Mouse (Mus musculus): ENCODE measurements around the gene Rnf152.

Rnf152 gene

DNA sequence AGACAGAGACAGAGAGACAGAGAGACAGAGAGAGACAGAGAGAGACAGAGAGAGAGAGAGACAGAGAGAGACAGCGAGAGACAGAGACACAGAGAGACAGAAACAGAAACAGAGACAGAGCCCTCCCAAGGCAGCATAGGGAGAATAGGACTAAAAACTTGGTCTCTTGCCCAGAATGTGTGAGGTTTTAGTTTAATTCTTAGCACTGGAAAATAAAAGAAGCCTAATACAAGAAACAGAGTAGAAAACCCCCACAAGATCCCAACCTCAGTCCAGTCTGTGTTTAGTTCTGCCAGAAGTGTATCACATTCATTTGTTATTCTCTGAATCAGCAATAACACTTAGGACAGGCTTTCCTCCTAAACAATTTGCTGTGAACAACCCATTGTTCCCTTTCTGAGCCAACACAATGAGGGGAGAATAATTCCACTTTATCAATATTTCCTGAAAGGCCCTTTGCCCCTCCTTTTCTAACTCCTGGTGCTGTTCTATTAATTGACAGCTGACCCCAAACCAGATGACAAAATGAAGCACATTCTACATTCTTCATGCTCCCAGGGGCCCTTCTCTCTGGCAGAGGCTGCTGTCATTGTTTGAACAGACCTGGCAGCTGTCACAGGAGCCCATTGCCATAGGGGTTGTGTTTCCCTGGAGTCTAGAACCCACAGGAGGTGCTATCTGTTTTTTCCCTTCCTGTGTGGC is 44.5 kb downstream of the Rnf152 start:
- DNase-seq = no peak

DNA sequence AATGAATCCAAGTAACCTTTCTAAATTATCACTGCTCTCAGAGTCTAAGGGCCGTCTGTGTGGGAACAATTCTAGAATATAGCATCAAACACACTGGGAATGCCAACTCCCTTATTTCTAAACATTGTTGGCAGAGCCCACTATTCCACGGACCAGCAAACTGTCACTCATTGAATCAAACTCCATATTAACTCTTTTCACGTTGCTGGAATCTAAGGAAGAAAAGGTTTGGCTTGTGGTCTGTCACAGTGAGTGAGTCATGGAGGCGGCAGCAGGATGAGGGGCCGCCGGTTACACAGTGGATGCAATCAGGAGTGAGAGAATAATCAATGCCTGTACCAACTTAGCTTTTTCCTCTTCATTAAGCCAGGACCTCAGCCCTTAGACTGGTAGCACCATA is 54.3 kb downstream of the Rnf152 start:
- DNase-seq = no peak

DNA sequence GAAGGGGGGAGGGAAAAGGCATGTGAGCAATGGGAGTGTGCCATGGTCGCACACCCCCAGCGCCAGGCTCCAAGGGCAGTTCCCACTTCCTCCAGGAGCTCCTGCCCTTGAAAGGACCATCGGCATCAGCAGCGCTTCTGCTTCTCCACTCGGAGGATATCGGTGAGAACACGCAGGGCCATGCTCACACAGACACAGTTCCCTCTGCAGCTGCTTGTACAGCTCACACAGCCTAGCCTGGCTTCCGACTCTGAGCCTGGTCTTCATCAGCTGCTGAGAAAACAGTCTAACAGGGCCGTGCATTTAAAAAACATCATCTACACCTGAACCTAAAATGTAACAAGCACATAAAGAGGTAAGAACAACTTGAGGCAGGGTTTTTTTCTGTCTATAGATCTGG is 54.7 kb downstream of the Rnf152 start:
- DNase-seq = no peak

DNA sequence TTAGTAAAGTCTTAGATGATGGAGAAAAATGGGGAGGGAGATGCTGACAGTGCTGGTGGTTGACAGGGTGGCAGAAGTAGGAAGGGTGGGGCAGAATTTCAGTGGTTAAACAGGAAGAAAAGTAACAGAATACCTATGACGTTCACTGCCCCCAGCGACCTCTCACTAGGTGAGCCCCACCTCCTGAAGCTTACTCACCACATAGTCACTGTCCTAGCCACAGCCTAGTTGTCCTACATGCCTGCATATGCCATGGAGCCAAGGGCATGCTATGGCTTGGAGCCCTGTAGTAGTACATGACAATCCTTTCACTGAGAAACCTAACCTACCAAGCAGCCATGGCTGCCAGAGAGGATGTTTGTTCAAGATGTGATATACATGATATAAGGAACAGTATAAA is 64.7 kb downstream of the Rnf152 start:
- no peak for DNase-seq

DNA sequence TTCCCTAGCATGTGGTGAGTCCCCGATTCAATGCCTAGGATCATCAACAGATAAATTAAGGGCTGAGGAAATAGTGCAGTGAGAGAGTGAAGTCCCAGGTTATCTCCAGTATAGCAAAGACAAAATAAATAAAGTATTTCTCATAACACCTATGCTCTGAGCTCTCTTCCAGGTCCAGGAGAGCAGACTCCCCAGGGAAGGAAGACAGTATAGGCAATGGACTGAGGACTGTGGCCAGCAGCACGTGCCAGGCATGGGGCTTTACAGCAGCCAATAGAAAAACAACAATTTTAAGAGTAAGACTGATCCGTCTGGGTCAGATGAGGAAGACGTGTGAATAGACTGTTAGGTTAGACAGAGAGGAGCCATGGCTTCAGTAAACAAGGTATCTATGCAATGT is 69.0 kb downstream of the Rnf152 start:
- DNase-seq = no peak

DNA sequence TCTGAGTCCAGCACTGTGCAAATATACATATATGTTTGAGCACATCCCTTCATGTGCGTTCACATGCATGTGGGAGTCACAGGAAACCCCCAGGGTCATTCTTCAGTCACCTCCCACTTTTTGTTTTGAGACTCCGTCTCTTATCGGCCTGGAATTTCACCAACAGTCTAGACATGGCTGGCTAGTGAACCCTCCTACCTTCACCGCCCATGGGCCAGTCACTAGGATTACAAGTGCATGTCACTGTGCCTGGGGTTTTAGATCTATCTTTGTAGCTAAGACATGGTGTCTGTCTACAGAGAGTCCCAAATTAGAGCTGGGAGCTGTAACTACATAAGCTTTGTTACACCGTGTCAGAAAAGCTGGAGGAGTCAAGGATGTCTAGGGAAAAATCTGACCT is 69.6 kb downstream of the Rnf152 start:
- DNase-seq = no peak

DNA sequence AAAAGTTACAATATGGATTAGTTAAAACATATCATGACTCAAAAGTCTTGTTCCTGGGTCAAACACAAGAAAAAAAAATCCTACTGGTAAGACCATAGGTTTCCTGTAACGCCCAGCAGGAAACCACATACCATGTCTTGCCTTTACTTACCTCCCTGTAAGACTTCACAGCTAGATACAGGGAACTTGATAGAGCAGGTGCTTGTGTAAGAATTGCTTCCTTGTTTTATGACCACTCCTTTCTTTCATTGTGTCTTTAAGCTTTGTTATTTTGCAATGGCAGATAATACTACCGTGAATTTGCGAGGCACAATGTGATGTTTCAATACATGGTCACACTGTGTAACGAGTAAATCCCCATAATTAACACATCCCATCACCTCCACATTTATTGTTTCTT is 71.5 kb downstream of the Rnf152 start:
- DNase-seq = no peak

DNA sequence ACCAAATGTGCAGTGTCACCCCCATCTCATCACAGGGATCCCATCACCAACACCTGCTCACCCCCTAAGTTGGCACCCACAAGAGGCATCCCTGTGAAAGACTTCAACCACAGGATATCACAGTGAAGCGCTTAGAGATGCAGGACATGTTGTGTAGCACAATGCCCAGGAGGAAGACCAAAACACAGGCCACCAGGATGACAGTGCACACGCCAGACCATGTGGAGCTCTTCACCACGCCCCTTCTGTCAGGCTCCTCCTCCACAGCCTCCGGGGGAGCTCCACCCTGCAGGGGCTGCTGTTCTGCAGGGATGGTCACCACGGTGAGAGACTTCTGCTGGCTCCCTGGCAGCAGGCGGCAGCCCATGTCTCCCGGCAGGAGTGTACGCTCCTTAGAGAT is 72.4 kb downstream of the Rnf152 start:
- no peak for DNase-seq

DNA sequence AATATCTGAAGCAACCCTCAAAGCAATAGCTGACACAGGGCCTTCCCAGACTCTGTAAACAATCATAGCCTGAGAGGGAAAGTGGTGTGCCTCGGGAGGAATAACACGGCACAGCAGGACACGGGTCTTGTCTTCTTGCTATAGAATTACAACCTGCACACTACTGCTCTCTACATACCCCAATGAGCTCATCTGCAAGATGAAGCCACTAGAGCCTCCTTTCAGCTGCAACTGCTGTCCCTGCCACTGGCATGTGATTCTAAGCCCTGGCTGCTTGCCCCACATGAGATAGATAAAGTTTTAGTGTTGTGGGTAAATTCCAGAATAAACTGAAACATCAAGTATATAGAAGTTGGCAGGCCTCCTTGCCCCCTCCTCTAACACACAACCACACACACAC is 75.2 kb downstream of the Rnf152 start:
- DNase-seq = no peak

DNA sequence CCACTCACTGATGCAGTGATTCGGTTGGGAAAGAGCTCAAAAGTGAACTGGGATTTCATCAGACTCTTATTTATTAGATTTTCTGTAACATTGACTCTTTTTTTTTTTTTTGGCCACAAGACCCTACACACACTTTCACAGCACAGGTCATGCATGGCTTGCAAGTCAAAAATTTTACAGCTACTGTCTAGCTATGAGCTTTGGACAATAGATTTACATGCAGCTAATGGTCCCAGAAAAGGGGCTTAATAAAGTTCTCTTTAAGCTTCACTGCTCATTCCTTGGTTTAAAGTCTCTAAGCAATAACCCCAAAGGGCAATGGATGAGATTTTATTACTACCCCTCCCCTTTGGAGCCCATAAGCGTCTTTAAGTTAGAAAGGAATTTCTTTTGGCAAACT is 76.3 kb downstream of the Rnf152 start:
- DNase-seq = no peak

DNA sequence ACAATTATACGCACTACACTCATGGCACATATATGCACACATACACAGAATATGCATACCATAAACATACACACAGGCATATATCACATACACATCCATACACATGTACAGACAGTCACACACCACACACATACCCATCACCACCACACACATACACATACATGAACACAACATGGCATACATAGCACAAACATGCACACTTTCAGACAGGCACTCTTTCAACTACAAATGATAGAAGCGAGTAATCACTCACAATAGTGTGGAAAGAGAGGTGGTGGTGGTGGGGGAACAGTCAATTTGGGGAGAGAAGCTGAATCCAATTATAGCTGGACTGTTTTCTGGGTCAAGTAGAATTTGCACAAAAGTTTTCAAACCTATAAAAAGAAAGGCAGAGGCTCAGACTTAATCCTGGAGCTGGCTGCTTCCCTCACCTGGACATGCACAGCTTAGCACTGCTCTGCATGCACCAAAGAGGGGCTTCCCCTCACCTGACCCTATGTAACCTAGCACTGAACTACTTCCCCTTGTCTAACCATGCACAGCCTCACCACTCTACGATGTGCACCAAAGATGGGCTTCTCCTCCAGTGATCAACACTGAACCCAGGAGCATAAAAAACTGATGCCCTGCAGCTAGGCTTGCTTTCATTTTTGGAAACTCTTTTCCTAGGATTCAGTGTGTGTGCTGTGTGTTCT is 81.9 kb downstream of the Rnf152 start:
- no peak for DNase-seq

DNA sequence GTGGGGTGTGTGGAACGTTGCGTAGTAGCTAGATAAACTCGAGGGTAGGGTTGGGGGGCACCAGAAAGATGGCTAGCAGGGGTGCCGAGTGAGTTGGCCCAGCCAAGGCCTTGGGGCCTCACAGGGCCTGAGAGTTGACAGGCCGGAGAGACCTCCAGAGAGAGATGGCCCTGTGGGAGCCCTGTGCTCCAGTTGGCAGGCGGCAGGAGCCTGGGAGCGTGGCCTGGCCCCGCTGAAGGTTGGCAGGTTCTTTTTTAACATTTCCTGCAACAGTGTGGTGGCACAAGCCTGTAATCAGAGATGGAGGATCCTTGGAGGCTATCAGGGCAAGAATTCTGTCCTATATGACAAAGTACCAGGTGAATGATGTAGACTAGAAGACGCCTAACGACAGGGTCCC is 85.4 kb downstream of the Rnf152 start:
- DNase-seq = no peak

DNA sequence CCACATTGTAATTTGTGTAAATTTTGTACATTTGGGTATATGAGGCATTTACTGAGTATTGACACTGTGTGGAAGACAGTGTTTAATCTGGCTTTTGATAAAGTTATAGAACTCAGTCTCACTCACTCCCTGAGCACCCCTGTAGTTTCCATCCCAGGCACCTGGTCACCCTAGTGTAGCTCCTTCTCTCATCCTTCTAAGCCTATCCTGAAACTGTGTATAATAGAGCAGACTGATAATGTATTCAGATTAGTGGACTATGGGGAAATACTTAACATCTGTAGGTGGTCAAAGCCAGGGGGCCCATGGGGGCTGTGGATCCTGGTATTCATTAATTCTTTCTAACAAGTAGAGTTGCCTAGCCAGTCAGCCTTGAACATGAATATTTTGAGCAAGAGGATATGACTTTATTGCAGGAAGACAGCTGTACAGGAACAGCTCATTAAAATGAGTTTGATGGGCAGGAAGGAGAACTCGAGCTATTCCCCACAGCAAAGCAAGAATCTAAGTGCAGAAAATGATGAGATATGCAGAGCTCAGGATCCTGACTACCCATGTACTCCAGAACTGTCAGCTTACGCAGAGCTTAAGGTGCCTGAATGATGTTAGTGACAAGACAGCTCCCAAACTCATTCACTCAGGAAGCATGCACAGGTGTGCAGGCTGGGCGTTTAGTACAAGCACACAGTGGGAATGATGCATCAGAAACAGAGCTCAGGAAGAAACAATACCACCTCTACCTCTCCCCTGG is 93.1 kb downstream of the Rnf152 start:
- no peak for DNase-seq

DNA sequence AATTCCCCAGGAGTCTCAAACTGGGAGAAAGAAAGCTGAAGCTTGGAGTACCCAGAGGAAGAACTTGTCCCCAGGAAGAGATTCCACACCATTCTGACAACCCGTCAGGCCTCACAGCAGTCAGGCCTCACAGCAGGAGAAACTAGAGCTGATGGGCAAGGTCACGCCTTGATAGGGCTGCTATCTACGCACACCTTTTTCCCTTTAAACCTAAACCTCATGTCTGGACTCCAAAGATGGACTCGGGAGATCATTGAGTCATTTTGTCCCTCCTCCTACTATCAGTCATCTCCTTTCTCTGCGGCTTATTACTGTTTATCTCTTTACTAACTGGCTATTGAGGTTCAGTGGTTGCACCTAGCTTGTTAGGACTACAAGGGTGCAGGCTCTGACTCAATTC is 96.3 kb downstream of the Rnf152 start:
- no peak for DNase-seq

DNA sequence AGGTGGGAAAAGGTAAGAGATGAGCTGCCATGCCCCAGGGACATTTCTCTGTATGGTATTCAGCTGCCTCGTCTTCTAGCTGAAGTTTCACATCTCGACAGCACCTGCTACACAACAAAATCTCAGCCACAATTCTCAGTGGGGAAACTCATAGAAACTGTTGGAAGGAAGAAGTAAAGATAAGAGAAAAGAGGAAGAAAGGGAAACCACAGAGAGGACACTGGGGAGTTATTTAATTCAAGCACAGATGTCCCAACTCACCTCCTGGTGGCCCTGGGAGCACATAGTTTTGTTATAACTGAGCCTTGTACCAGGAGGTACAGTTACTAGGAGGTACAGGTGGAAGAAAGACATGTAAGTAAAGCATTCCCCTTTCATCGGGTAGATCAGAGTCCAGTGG is 99.3 kb downstream of the Rnf152 start:
- DNase-seq = no peak

DNA sequence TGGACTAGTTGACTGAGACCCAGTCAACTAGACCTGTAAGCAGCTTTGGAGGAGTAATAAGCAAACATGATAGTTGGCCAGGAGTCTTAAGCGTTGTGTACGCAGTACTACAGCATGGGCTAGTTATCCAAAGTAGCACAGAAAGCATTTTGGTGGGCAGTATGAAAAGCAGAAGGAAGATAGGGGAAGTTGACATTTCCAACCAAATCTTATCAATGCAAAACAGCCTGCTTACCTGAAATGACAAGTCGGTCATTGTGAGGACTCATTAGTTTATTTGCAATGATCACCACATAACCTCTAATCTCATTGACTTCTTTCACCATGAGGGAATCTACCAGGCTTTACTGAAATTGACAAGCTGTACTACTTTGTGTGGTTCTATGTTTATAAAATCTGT is 107.3 kb downstream of the Rnf152 start:
- DNase-seq = no peak

DNA sequence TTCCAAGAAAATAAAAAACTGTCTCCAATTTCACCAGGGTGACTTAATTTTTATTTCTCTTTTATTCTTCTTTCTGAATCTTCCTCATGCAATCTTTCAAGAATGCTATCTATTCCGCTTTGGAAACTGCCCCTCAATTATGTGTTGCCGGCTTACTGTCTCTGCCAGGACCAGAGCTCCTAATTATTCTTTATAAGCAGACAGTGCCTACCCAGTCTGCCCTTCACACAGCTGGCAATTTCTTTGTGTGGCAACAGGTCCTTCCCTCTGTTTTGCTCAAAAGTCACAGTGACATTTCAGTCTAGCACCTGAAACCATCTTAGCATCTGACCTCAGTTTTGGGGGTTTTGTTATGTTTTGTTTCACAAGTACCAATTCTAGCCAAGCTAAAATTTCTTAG is 109.9 kb downstream of the Rnf152 start:
- no peak for DNase-seq

DNA sequence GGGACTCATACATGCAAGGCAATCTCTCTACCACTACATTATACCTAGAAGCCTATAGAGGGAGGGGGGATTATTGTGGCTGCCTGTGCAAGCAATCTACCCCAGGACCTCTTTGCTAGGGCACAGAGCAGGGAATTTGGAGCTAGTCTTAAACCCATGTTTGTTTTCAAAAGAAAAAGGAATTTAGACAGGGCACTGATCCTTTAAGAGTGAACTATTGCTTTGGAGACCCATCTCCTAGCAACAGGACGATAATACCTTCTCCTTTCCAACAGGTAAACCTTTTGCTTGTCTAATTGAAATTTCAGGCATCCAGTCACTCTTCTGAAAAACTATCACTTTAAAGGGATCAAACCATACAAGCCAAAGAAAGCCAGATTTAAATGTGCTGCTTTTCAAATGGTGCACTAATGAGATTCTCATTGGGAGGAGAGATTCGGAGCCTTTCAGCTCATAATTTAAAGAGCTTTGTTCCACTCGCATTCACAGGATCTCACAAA is 110.4 kb downstream of the Rnf152 start:
- no peak for DNase-seq

DNA sequence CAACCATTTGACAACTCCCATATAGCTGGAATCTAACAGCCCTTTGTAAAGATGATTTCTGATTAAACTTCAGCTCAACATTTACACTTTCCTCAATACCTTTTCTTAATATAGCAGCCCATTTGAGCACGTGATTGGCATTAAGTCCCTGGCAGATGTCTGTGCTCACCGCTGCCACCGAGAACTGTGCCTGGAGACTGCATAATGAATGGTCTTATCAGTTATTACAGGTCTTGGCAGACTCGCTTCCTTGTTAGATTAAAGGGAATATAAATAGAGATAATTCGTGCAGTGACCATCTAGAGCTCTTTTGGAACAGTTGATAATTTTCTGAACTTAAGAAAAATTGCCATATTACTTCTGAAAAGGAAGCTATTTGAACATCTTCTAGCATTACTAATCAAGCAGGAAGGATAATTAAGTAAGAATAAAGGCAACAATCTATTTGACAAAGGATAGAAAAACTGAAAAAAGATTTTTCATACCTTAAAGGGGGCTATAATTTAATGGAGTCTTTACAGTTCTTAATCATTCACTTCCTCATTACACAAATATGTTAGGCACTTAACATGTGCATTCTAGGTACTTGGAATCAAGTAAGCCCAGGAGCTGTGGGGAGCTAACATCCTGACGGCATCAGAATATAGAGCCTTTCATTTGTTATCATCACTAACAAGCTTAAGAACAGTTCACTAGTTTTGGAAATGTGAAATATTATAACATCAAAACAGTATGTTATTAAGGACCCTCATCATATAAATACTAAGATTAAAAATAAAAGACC is 113.0 kb downstream of the Rnf152 start:
- no peak for DNase-seq

DNA sequence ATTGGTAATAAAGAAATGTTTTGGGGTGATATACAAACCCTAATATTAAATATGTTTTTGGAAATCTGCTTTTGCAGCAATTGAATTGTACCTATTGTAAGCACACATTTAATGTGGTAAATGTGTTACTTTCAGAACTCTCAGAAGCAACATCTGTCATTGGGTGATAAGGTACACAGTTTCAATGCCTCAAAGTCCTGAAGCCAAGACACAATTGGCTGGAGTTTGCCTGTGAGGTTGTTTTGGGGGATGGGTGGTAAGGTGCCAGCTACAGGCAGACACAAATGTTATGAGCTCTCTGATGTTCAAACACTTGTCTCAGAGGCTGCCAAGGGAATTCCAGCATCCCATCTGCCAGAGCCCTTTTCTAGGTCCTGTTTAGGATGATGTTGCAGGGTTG is 116.3 kb downstream of the Rnf152 start:
- DNase-seq = no peak
